Mouse (Mus musculus) neural tube, embryonic 13.5 days (tissue): ENCODE results near the gene Nipsnap3b. TPM values are rescaled to one million over a fixed set of nuclear protein-coding genes. Genes with fewer than 3 reads are reported as not detected.

Experiments
- ATAC-seq: fragments of 200-750 bp; cut with Nextera tagmentation; 2 replicates; pipeline ENCODE4 v1.8.0; 2017; ENCODE audit warnings: low read depth, mild to moderate bottlenecking, moderate TSS enrichment, moderate library complexity
- H3K27ac ChIP-seq: fragments of 300-500 bp; sonication (generic); replicated peaks from 2 replicates; pipeline ENCODE4 v1.5.1; 2015; ENCODE audit warnings: moderate library complexity, mild to moderate bottlenecking, inconsistent platforms
- H3K27me3 ChIP-seq: fragments of 300-500 bp; sonication (generic); 2 replicates; pipeline ENCODE4 v1.6.1; 2015; ENCODE audit warnings: mild to moderate bottlenecking, inconsistent platforms
- H3K36me3 ChIP-seq: fragments of 300-500 bp; sonication (generic); 2 replicates; pipeline ENCODE4 v1.6.1; 2015; ENCODE audit warnings: mild to moderate bottlenecking, inconsistent platforms
- H3K4me1 ChIP-seq: fragments of 300-500 bp; sonication (generic); replicated peaks from 2 replicates; pipeline ENCODE4 v1.6.1; 2015; ENCODE audit warnings: inconsistent platforms
- H3K4me2 ChIP-seq: fragments of 300-500 bp; sonication (generic); 2 replicates; pipeline ENCODE4 v1.6.1; 2015; ENCODE audit warnings: inconsistent platforms, mild to moderate bottlenecking, moderate library complexity
- H3K4me3 ChIP-seq: fragments of 300-500 bp; sonication (generic); 2 replicates; pipeline ENCODE4 v1.5.1; 2015; ENCODE audit warnings: mild to moderate bottlenecking, inconsistent platforms
- H3K9ac ChIP-seq: fragments of 300-500 bp; sonication (generic); 2 replicates; pipeline ENCODE4 v1.6.1; 2015; ENCODE audit warnings: moderate library complexity, mild to moderate bottlenecking, inconsistent platforms
- H3K9me3 ChIP-seq: fragments of 300-500 bp; sonication (generic); 2 replicates; pipeline ENCODE4 v1.6.1; 2016; ENCODE audit warnings: inconsistent platforms
- WGBS: fragments of 180-500 bp; shearing (Covaris S2); methylation state at CpG from one replicate; pipeline ENCODE4 v1.1.7; 2015; 5-methylcytosine and 5-hydroxymethylcytosine counted together
- polyA plus RNA-seq: library from polyadenylated mRNA; unstranded; fragments of >200 nt; fragmentation: Nextera tagmentation; extraction: Ambion mirVana; gene quantifications from 2 replicates; pipeline ENCODE4 v1.2.1, GENCODE M21; 2015

Nipsnap3b gene
- polyA plus RNA-seq = 172 and 181 TPM in 2 replicates

DNA sequence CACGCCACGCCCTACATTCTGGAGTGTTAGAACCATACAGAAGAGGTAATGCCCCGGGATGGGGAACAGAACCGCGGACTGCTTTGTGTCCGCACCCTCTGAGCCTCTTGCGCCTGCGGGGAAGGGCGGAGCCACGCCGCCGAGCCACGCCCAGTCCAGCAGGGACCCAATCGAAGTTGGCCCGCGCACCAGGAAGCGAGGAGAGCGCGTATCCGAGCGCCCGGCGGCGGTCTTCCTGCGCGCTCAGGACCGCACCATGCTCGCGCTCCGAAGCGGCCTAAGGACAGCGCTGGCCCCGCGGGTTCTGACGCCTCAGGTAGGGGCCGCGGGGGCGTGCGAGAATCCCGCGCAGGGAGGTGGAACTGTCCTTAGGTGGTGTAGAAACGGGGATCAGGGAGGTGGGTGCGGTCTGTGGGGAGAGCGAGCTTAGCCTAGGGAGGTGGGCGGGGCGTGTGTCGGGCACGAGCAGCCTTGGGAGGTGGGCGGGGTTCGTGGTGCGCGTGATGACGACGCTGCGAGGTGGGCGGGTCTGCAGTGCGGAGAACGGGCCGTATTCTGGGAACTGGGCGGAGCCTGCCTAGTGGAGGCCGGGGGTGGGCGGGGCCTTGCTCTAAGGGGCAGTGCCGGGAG, at the start of gene Nipsnap3b:
TSS of gene Nipsnap3b (plus strand) at position 149 of the 630 bp plus-strand sequence.
- peaks cover 26% of the 10 kb centered on the region for H3K36me3 ChIP-seq
- peaks cover 10% of the 10 kb centered on the region for H3K4me1 ChIP-seq
- peak within 1 kb of the TSS; percentile 71 for H3K4me3 ChIP-seq
- H3K27ac ChIP-seq = peak within 1 kb of the TSS; percentile 85
- under 1% methylated on average over 63 of the region's 63 CpGs for WGBS
- ATAC-seq = peak; percentile 95
- H3K9me3 ChIP-seq = no peaks in the 10 kb centered on the region
- peak within 1 kb of the TSS; percentile 65 for H3K4me2 ChIP-seq
- H3K9ac ChIP-seq = peak within 1 kb of the TSS; percentile 78
- H3K27me3 ChIP-seq = no peaks in the 10 kb centered on the region

DNA sequence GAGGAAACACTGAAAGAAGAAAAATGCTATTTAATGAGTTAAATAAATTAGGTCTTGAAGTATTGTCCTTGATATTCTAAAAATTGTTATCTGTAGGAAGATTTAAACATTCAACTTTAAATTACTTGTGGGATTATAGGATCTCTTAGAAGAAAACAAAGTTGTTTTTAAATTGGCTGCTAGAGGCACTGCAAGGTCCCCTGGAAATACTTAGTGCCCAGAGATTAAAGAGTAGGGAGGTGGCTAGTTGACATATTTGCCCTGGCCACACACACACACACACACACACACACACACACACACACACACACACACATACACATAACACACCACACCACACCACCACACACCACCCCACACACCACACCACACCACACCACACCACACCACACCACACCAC, 47.4 kb upstream of the Nipsnap3b start, which contains the start of gene Olfr270:
TSS of gene Olfr270 (plus strand) at position 301 of the 400 bp plus-strand sequence.
- Histone ChIP-seq H3K4me2 (no peak within 1 kb of the TSS), H3K27me3 (no peaks in the 10 kb centered on the region), H3K9ac (no peak within 1 kb of the TSS), H3K9me3 (no peaks in the 10 kb centered on the region), H3K27ac (no peak within 1 kb of the TSS), H3K4me3 (no peak within 1 kb of the TSS), H3K36me3 (no peaks in the 10 kb centered on the region), H3K4me1 (no peaks in the 10 kb centered on the region)
- ATAC-seq = no peak

DNA sequence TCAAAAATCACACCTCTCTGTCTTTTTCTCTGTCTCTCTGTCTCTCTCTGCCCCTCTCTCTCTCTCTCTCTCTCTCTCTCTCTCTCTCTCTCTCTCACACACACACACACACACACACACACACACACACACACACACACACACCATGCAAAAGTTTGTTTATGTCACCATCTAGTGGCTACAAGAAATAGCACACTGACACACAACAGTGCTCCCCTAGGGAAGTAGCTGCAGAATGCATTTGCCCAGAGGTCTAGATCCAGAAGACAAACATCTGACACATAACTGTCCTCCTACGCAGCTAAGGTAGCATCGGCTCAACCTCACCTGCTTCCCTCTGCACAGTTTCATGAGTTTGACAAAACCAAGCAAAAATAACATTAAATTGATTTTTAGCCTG, 26.5 kb upstream of the Nipsnap3b start:
- H3K9me3 ChIP-seq = no peaks in the 10 kb centered on the region
- H3K9ac ChIP-seq = no peak overlapping the region
- H3K4me1 ChIP-seq = 0 out of 2 replicates have a peak, but pooled peaks cover 5% of the 10 kb centered on the region
- no peak overlapping the region for H3K4me3 ChIP-seq
- WGBS = 80% methylated on average over 2 of the region's 2 CpGs
- H3K27me3 ChIP-seq = no peaks in the 10 kb centered on the region
- H3K36me3 ChIP-seq = no peaks in the 10 kb centered on the region
- ATAC-seq = no peak; the same call in 1 of the 2 replicates
- H3K4me2 ChIP-seq = no peak overlapping the region
- H3K27ac ChIP-seq = no peak overlapping the region

DNA sequence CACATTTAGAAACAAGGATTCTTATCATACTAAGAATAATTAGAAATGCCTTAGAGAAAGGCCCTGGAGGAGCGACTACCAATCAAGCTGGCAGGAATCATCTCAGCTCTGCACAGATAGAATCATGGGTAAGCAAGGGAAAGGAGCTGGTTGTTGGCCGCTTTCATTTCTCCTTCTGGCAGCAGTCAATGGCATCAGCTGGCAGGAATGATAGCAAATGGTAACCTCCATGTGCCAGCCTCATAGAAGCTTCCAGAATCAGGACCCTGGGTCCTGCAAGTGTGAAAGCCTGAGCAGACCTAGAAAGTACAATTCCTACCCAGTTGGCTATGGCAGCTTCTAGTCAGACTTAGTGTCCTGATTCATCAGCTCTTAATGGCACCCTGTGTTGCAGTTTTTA, 25.4 kb upstream of the Nipsnap3b start:
- no peaks in the 10 kb centered on the region for H3K9me3 ChIP-seq
- H3K4me1 ChIP-seq = 0 out of 2 replicates have a peak, but pooled peaks cover 5% of the 10 kb centered on the region
- H3K4me3 ChIP-seq = no peak overlapping the region
- WGBS = 93% methylated on average over 2 of the region's 2 CpGs
- no peak overlapping the region for H3K27ac ChIP-seq
- H3K4me2 ChIP-seq = no peak overlapping the region
- H3K9ac ChIP-seq = no peak overlapping the region
- ATAC-seq = no peak
- no peaks in the 10 kb centered on the region for H3K36me3 ChIP-seq
- H3K27me3 ChIP-seq = no peaks in the 10 kb centered on the region

DNA sequence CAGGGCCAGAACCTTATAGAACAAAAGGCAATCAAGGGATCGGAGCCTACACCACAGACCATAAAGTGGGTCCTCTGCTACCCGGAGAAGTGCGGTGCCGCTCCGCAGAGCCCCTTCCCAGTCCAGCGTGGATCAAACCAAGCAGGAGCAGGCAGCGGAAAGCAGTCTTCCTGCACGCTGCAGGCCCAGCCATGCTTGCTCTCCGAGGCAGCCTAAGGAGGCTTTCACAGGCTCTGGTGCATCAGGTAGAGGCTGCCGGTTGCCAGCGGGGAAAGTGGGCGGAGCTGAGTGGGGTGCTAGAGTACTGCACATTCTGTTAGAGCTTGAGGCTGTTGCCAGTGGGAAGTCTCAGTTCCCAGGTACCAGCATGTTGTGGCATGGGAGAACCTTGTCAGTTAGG, 22.4 kb upstream of the Nipsnap3b start, which contains the start of gene Nipsnap3a:
TSS of gene Nipsnap3a (plus strand) at position 25 of the 400 bp plus-strand sequence.
- Histone ChIP-seq H3K9ac (0 out of 2 replicates have a peak within 1 kb of the TSS, but pooled peaks have one; percentile 6), H3K9me3 (no peaks in the 10 kb centered on the region), H3K4me3 (peak within 1 kb of the TSS; percentile 14; the same call in 1 of the 2 replicates), H3K27ac (no peak within 1 kb of the TSS), H3K36me3 (no peaks in the 10 kb centered on the region), H3K27me3 (no peaks in the 10 kb centered on the region), H3K4me2 (peak within 1 kb of the TSS; percentile 45), H3K4me1 (0 out of 2 replicates have a peak, but pooled peaks cover 5% of the 10 kb centered on the region)
- peak; percentile 76 for ATAC-seq
- WGBS = 25% methylated on average over 12 of the region's 12 CpGs

DNA sequence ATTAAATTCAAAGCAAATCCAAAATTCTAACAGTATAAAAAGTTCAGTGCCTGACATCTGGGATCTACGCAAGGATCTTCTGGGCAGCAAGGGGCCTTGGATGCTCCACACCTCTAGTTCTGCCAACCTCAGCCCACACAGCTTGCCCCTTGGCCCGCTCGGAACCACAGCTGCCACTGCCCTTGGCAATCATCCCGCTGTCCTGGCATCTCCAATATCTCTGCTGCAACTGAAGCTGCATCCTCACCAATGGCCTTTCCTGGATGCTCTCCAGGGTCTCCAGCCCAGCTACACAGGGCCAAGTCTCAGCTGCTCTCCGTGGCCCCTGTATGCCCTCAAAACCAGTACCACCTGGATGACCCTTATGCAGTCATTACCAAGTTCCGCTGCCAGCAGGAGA, 12.2 kb upstream of the Nipsnap3b start:
- ATAC-seq = no peak
- H3K4me3 ChIP-seq = no peak overlapping the region
- no peak overlapping the region for H3K4me2 ChIP-seq
- H3K9me3 ChIP-seq = no peaks in the 10 kb centered on the region
- H3K36me3 ChIP-seq = no peaks in the 10 kb centered on the region
- no peaks in the 10 kb centered on the region for H3K4me1 ChIP-seq
- no peak overlapping the region for H3K9ac ChIP-seq
- no peak overlapping the region for H3K27ac ChIP-seq
- 97% methylated on average over 6 of the region's 6 CpGs for WGBS
- H3K27me3 ChIP-seq = no peaks in the 10 kb centered on the region

GRCm38 (mm10) chr4:53000154-53000553, 11.5 kb upstream of the Nipsnap3b start:
- WGBS = 89% methylated on average over 8 of the region's 8 CpGs
- H3K9me3 ChIP-seq = no peaks in the 10 kb centered on the region
- no peak overlapping the region for H3K9ac ChIP-seq
- no peaks in the 10 kb centered on the region for H3K36me3 ChIP-seq
- H3K27me3 ChIP-seq = no peaks in the 10 kb centered on the region
- H3K4me1 ChIP-seq = no peaks in the 10 kb centered on the region
- no peak overlapping the region for H3K27ac ChIP-seq
- H3K4me3 ChIP-seq = no peak overlapping the region
- no peak overlapping the region for H3K4me2 ChIP-seq
- no peak for ATAC-seq

- Histone ChIP-seq H3K36me3 (peaks cover 4% of the 10 kb centered on the region; the same call in 1 of the 2 replicates), H3K9ac (no peak overlapping the region), H3K4me3 (no peak overlapping the region), H3K4me1 (peaks cover 10% of the 10 kb centered on the region), H3K27ac (no peak overlapping the region), H3K27me3 (no peaks in the 10 kb centered on the region), H3K9me3 (no peaks in the 10 kb centered on the region), H3K4me2 (no peak overlapping the region)
- WGBS = 72% methylated on average over 4 of the region's 4 CpGs
- ATAC-seq = no peak
Measured at GRCm38 (mm10) chr4:53009183-53009582, 2.5 kb upstream of the Nipsnap3b start.

DNA sequence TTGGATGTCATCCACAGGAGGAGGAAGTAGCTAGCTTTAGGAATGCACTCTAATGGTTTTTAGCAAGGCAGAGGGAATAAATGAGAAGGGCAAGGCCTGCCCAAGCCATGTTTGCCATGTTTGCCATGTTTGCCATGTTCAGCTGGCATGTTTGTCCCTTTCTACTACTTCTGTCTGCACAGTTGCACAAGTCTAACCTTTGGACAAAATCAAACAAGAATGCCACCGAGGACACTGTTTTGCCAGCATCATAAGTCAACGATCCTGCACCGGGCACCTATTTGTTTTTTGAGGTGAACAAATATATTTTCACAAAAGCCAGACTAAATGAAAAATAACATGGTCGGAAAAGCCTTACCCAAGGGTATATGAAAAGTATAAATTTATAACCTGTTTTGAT, 1.8 kb upstream of the Nipsnap3b start:
- no peak overlapping the region for H3K4me3 ChIP-seq
- no peaks in the 10 kb centered on the region for H3K9me3 ChIP-seq
- H3K9ac ChIP-seq = no peak overlapping the region
- no peaks in the 10 kb centered on the region for H3K27me3 ChIP-seq
- no peak overlapping the region for H3K27ac ChIP-seq
- H3K4me2 ChIP-seq = no peak overlapping the region
- peaks cover 10% of the 10 kb centered on the region for H3K4me1 ChIP-seq
- no peak for ATAC-seq
- H3K36me3 ChIP-seq = peaks cover 9% of the 10 kb centered on the region
- WGBS = 93% methylated on average over 4 of the region's 4 CpGs

GRCm38 (mm10) chr4:53014421-53014820, 2.7 kb downstream of the Nipsnap3b start:
- no peak for ATAC-seq
- 94% methylated on average over 7 of the region's 7 CpGs for WGBS
- Histone ChIP-seq H3K4me2 (no peak overlapping the region), H3K4me3 (no peak overlapping the region), H3K4me1 (peaks cover 10% of the 10 kb centered on the region), H3K36me3 (peaks cover 45% of the 10 kb centered on the region), H3K27me3 (no peaks in the 10 kb centered on the region), H3K9ac (no peak overlapping the region), H3K27ac (no peak overlapping the region), H3K9me3 (no peaks in the 10 kb centered on the region)

- no peak overlapping the region for H3K4me3 ChIP-seq
- no peak overlapping the region for H3K4me2 ChIP-seq
- H3K36me3 ChIP-seq = peaks cover 51% of the 10 kb centered on the region
- no peak for ATAC-seq
- no peaks in the 10 kb centered on the region for H3K9me3 ChIP-seq
- no peak overlapping the region for H3K27ac ChIP-seq
- H3K27me3 ChIP-seq = no peaks in the 10 kb centered on the region
- WGBS = 96% methylated on average over 3 of the region's 3 CpGs
- peaks cover 10% of the 10 kb centered on the region for H3K4me1 ChIP-seq
- no peak overlapping the region for H3K9ac ChIP-seq
Measured at GRCm38 (mm10) chr4:53015024-53015423, 3.3 kb downstream of the Nipsnap3b start.

GRCm38 (mm10) chr4:53018392-53018791, 6.7 kb downstream of the Nipsnap3b start:
- H3K4me2 ChIP-seq = no peak overlapping the region
- H3K9me3 ChIP-seq = no peaks in the 10 kb centered on the region
- H3K4me3 ChIP-seq = no peak overlapping the region
- H3K27me3 ChIP-seq = no peaks in the 10 kb centered on the region
- ATAC-seq = no peak
- WGBS = 89% methylated on average over 1 of the region's 1 CpGs
- H3K4me1 ChIP-seq = no peaks in the 10 kb centered on the region
- no peak overlapping the region for H3K27ac ChIP-seq
- H3K36me3 ChIP-seq = peaks cover 77% of the 10 kb centered on the region
- H3K9ac ChIP-seq = no peak overlapping the region
